8 mouse cellular contexts compared by ENCODE assay signal in genomic region chr14:108913714-108914263, GRCm38 (mm10). TPM values are rescaled to one million over a fixed set of nuclear protein-coding genes. Genes with fewer than 3 reads are reported as not detected.
DNase-seq lines count a peak whose midpoint lies in the region; ATAC-seq and TF ChIP-seq lines count a peak whose summit lies in the region.

TSS of gene Slitrk1 (minus strand) at chr14:108914158.

- H3K4me3 ChIP-seq in bone marrow macrophage, adult 2 months (ENCODE audit: insufficient read depth, low read length), result 0 out of 2 replicates have a peak within 1 kb of the TSS, but pooled peaks have one; percentile 13

- peak; percentile 84 to 86 for DNase-seq in cerebellum, postnatal 10 days
- peak; percentile 4 for DNase-seq in kidney, adult 11 months
- peak; percentile 64 to 68 for DNase-seq in left cerebral cortex, postnatal 36 days (ENCODE audit: low spot score in 2 of 2)
- peak; percentile 84 for DNase-seq in neural tube, embryonic 10.5 days (ENCODE audit: extremely low spot score, low spot score)
- DNase-seq in MN1 (ENCODE audit: low spot score), result no peak

- intact Hi-C loops in left cerebral cortex, postnatal 36 days (cut with DNase I), result loop anchor here (5.0 to 10.0 kb wide), 2 partner anchors 109 to 744 kb away; no protein-coding TSS in a partner anchor

- peak; percentile 73 for ATAC-seq in frontal cortex, adult (ENCODE audit: low TSS enrichment)
- no peak for ATAC-seq in erythroblast, adult 5-6 weeks (replicated peaks; ENCODE audit: low FRiP score, poor library complexity, severe bottlenecking)

- no peak for TF ChIP-seq POLR2A in bone marrow macrophage, adult 2 months (IDR thresholded peaks at IDR 0.05; ENCODE audit: borderline replicate concordance, low read depth, low read length)

- no peak for TF ChIP-seq CTCF in bone marrow macrophage, adult 2 months (IDR thresholded peaks at IDR 0.05; ENCODE audit: low read depth, low read length)

- H3K4me1 ChIP-seq in bone marrow macrophage, adult 2 months (ENCODE audit: control insufficient read depth, insufficient read depth, low read length), result no peaks in the 10 kb centered on the region; the same call in 1 of the 2 replicates

- no peak within 1 kb of the TSS for H3K27ac ChIP-seq in bone marrow macrophage, adult 2 months (ENCODE audit: insufficient read depth, low read depth, low read length)

RNA-seq across cellular contexts. Expression of gene Slitrk1, which starts in this region (rescaled TPM):
- not detected in 2 replicates for polyA plus RNA-seq in bone marrow macrophage, adult 2 months (2012; ENCODE audit: insufficient read depth, insufficient read length, missing spikeins)
- 10 to 100 TPM; 82.3 to 92.0 TPM for total RNA-seq in left cerebral cortex, postnatal 36 days (2021)
- total RNA-seq in erythroblast, adult 5-6 weeks (2015; ENCODE audit: low replicate concordance), result not detected in 2 replicates
- not detected in 2 replicates for total RNA-seq in erythroblast, adult 5-6 weeks (2017; ENCODE audit: low replicate concordance)

Comparison
In these comparisons a context has a peak if more than half of its experiments do, and no peak if none do; other contexts are left out.
1. RNA of gene Slitrk1 (total RNA-seq): 82.3 to 92.0 TPM in left cerebral cortex, postnatal 36 days; not detected in erythroblast, adult 5-6 weeks; every median in the first group is over 10 times any median in the second.